Mouse (Mus musculus) cortical plate, adult 2 months (tissue): ENCODE data around the gene Rgs3.

Experiments used
- CTCF ChIP-seq: fragments of 200-500 bp; IDR thresholded peaks from 2 replicates; pipeline ENCODE4 v1.5.1; 2011; ENCODE audit warnings: mild to moderate bottlenecking, control low read depth, low read length; ENCODE audit not compliant: insufficient read depth; ENCODE audit errors: extremely low read depth
- POLR2A ChIP-seq: fragments of 200-500 bp; IDR thresholded peaks from 2 replicates; pipeline ENCODE4 v1.6.1; 2011; ENCODE audit warnings: mild to moderate bottlenecking, low read length, control low read depth; ENCODE audit not compliant: insufficient read depth; ENCODE audit errors: extremely low read depth

DNA sequence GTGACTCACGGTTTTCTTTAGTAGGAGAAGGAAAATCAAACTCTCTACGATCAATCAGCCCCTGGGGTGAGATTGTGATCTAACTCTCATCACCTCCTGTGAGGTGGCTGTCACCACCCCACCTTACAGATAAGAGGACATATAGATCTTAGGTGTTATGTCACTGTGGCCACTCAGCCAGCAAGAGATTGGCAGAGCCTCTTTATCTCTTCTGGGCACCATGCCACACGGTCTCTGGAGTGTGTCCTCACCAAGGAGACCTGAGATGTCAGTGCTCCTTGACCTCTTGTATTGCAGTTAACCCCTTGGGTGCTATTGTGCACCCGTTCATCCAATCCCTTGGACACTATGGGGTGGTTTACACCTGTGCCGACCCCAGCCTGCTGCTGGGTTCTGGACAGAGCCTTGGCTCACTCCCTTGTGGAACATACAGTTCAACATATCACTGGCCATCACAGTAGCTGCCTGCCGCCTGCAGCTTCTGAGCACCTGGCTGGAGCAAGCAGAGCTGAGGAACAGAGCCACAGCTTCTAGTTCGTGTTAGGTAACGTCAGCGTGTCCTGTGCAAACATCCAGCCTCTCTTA is 58.3 kb downstream of the Rgs3 start:
- TF ChIP-seq CTCF (no peak), POLR2A (no peak)
